Mouse (Mus musculus) CH12.LX (cell line): ENCODE results near the gene Celf5.

Source experiments
- CTCF ChIP-seq, 2 experiments: IDR thresholded peaks in 1 of 2; conservative IDR thresholded peaks in 1 of 2; 2 replicates each; pipeline ENCODE4 v1.5.1; 2011 to 2012; ENCODE audit warnings: low read depth in 2 of 2, low read length in 2 of 2, improper control_type of control experiment in 1 of 2, inconsistent platforms in 1 of 2, mild to moderate bottlenecking in 1 of 2, moderate library complexity in 1 of 2
- EP300 ChIP-seq: IDR thresholded peaks from 2 replicates; pipeline ENCODE4 v1.6.1; 2011; ENCODE audit warnings: low read length, improper control_type of control experiment
- ETS1 ChIP-seq: conservative IDR thresholded peaks from 2 replicates; pipeline ENCODE4 v1.6.1; 2012; ENCODE audit warnings: low read depth, mild to moderate bottlenecking, inconsistent platforms, low read length, improper control_type of control experiment, moderate library complexity
- POLR2A ChIP-seq: IDR thresholded peaks from 2 replicates; pipeline ENCODE4 v1.6.1; 2011; ENCODE audit warnings: low read depth, mild to moderate bottlenecking, improper control_type of control experiment, low read length
- ZNF384 ChIP-seq: IDR thresholded peaks from 2 replicates; pipeline ENCODE4 v1.6.1; 2012; ENCODE audit warnings: low read depth, low read length, improper control_type of control experiment, inconsistent platforms

- TF ChIP-seq ETS1: no peak
- no peak for TF ChIP-seq CTCF (conservative IDR thresholded peaks at IDR 0.05 in 1 of 2, IDR thresholded peaks at IDR 0.05 in 1 of 2; ENCODE audit: low read depth in 2 of 2, low read length in 2 of 2)
- TF ChIP-seq EP300: no peak
- no peak for TF ChIP-seq ZNF384
- TF ChIP-seq POLR2A: no peak
Measured at GRCm38 (mm10) chr10:81418216-81419070, 64.1 kb downstream of the Celf5 start.
